Mouse (Mus musculus) E14TG2a.4 (cell line): ENCODE results near the gene Ern1.

Source experiments
- CTCF ChIP-seq: conservative IDR thresholded peaks from 2 replicates; pipeline ENCODE4 v1.5.1; 2014; ENCODE audit warnings: low read length
- NANOG ChIP-seq: IDR thresholded peaks from 2 replicates; pipeline ENCODE4 v1.6.1; 2014; ENCODE audit warnings: borderline replicate concordance, low read length, mixed read lengths
- POU5F1 ChIP-seq: IDR thresholded peaks from 2 replicates; pipeline ENCODE4 v1.6.1; 2014; ENCODE audit warnings: low read length, borderline replicate concordance

DNA sequence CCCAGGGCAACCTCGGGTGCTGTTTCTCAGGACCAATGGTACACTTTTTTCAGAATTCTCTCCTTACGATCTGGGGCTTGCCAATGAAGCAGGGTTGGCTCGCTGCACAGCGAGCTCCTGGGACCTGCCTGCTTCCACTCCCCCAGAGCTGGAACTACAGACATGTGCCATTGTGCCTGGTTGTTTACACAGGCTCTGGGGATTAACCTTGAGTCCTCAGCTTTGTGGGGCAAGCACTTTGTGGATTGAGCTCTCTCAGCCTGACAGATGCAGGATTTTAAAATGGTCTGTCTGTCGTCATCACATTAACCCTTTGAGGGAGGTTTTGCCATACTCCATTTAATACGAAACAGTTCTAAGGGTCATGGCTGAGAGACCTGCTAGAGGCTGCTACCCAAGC, 142.7 kb downstream of the Ern1 start:
- TF ChIP-seq POU5F1 (no peak), CTCF (no peak), NANOG (no peak)
